Comparison of ENCODE assay signal across 11 mouse cellular contexts in the genomic region with DNA sequence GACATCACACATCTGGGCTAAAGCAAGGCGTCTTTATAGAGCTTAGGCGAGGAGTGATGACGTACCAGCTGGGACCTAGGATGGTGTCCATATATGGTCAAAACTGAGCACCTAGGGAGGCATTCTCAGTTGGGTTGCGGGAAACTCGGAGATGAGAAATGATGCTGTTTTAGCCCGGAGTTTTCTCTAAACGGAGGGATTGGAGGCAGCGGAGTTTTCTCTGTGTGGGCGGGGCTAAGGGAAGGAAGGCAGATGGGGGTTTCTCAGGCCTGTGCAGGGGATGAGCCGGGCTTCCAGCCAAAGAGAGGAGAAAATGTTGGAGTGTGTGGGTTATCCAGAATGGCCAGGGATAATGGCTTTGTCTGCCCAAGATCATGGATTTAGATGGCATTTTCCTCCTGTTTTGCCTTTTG.
DNase-seq lines count a peak whose midpoint lies in the region; ATAC-seq lines count a peak whose summit lies in the region.
"Had no signal": no experiment of that assay in that cellular context is flagged by ENCODE, and none has a peak within 500 bp of the region (broad histone marks: within the 10 kb centered on the region; RNA-seq: fewer than 3 reads in every experiment).

No protein-coding gene starts in this region.

- 62% methylated on average over 10 of the region's 10 CpGs for WGBS in forebrain, embryonic 16.5 days
- 60% methylated on average over 10 of the region's 10 CpGs for WGBS in forebrain, embryonic 15.5 days
- WGBS in midbrain, embryonic 11.5 days: 68% methylated on average over 10 of the region's 10 CpGs
- WGBS in midbrain, embryonic 10.5 days: 71% methylated on average over 10 of the region's 10 CpGs
- 35% methylated on average over 10 of the region's 10 CpGs for WGBS in intestine, embryonic 16.5 days

- no peak overlapping the region for H3K4me3 ChIP-seq in forebrain, embryonic 16.5 days (replicated peaks; ENCODE audit: low read length)
- H3K4me3 ChIP-seq in forebrain, embryonic 15.5 days: no peak overlapping the region
- H3K4me3 ChIP-seq in midbrain, embryonic 11.5 days (ENCODE audit: low read depth, low read length): no peak overlapping the region
- no peak overlapping the region for H3K4me3 ChIP-seq in midbrain, embryonic 10.5 days
- no peak overlapping the region for H3K4me3 ChIP-seq in intestine, embryonic 16.5 days (ENCODE audit: low read length)
- H3K4me3 ChIP-seq: forebrain, embryonic 12.5 days had no signal

- H3K27ac ChIP-seq in forebrain, embryonic 16.5 days (ENCODE audit: low read length): no peak overlapping the region
- H3K27ac ChIP-seq in forebrain, embryonic 15.5 days (replicated peaks): no peak overlapping the region
- no peak overlapping the region for H3K27ac ChIP-seq in midbrain, embryonic 11.5 days (ENCODE audit: low read depth, low read length)
- H3K27ac ChIP-seq in midbrain, embryonic 10.5 days (replicated peaks): no peak overlapping the region
- peak overlapping the region; percentile 36; the same call in 1 of the 2 replicates for H3K27ac ChIP-seq in intestine, embryonic 16.5 days (ENCODE audit: low read length)
- H3K27ac ChIP-seq: forebrain, embryonic 12.5 days had no signal

- no peak overlapping the region for H3K4me2 ChIP-seq in forebrain, embryonic 16.5 days (ENCODE audit: low read length)
- H3K4me2 ChIP-seq in forebrain, embryonic 15.5 days (replicated peaks): no peak overlapping the region
- H3K4me2 ChIP-seq in midbrain, embryonic 11.5 days: no peak overlapping the region
- no peak overlapping the region for H3K4me2 ChIP-seq in intestine, embryonic 16.5 days (ENCODE audit: low read depth, low read length)
- H3K4me2 ChIP-seq: forebrain, embryonic 12.5 days had no signal

- H3K27me3 ChIP-seq in forebrain, embryonic 16.5 days (replicated peaks; ENCODE audit: control insufficient read depth, insufficient read depth, low read length): no peaks in the 10 kb centered on the region
- H3K27me3 ChIP-seq in forebrain, embryonic 15.5 days: no peaks in the 10 kb centered on the region
- H3K27me3 ChIP-seq in midbrain, embryonic 11.5 days (ENCODE audit: control insufficient read depth, insufficient read depth, low read length): no peaks in the 10 kb centered on the region
- no peaks in the 10 kb centered on the region for H3K27me3 ChIP-seq in midbrain, embryonic 10.5 days (ENCODE audit: low read depth, poor library complexity, severe bottlenecking)
- H3K27me3 ChIP-seq in intestine, embryonic 16.5 days (replicated peaks; ENCODE audit: control insufficient read depth, insufficient read depth, low read length): no peaks in the 10 kb centered on the region
- H3K27me3 ChIP-seq: forebrain, embryonic 12.5 days had no signal

- H3K4me1 ChIP-seq in forebrain, embryonic 16.5 days (replicated peaks; ENCODE audit: control insufficient read depth, insufficient read depth, low read length): peaks cover 11% of the 10 kb centered on the region
- peaks cover 12% of the 10 kb centered on the region; the same call in 1 of the 2 replicates for H3K4me1 ChIP-seq in forebrain, embryonic 15.5 days
- peaks cover 2% of the 10 kb centered on the region; the same call in 1 of the 2 replicates for H3K4me1 ChIP-seq in midbrain, embryonic 11.5 days (ENCODE audit: control insufficient read depth, insufficient read depth, low read length)
- peaks cover 11% of the 10 kb centered on the region for H3K4me1 ChIP-seq in midbrain, embryonic 10.5 days
- no peaks in the 10 kb centered on the region for H3K4me1 ChIP-seq in intestine, embryonic 16.5 days (ENCODE audit: control insufficient read depth, insufficient read depth, low read length)

- H3K9ac ChIP-seq in forebrain, embryonic 16.5 days (replicated peaks; ENCODE audit: low read depth, low read length): no peak overlapping the region
- H3K9ac ChIP-seq in forebrain, embryonic 15.5 days (replicated peaks): no peak overlapping the region
- H3K9ac ChIP-seq in midbrain, embryonic 11.5 days (ENCODE audit: low read length): no peak overlapping the region
- H3K9ac ChIP-seq in intestine, embryonic 16.5 days (ENCODE audit: low read depth, low read length): no peak overlapping the region
- H3K9ac ChIP-seq: forebrain, embryonic 12.5 days had no signal

- 0 out of 2 replicates have a peak, but pooled peaks have one; percentile 36 for ATAC-seq in forebrain, embryonic 16.5 days
- ATAC-seq in forebrain, embryonic 15.5 days (replicated peaks): no peak
- ATAC-seq in midbrain, embryonic 11.5 days (ENCODE audit: low FRiP score): no peak
- ATAC-seq in intestine, embryonic 16.5 days: peak; percentile 44

- H3K36me3 ChIP-seq in forebrain, embryonic 16.5 days (ENCODE audit: control insufficient read depth, insufficient read depth): no peaks in the 10 kb centered on the region
- H3K36me3 ChIP-seq in forebrain, embryonic 15.5 days: no peaks in the 10 kb centered on the region
- H3K36me3 ChIP-seq in midbrain, embryonic 11.5 days (ENCODE audit: control insufficient read depth, insufficient read depth, low read length): no peaks in the 10 kb centered on the region
- no peaks in the 10 kb centered on the region for H3K36me3 ChIP-seq in midbrain, embryonic 10.5 days
- no peaks in the 10 kb centered on the region for H3K36me3 ChIP-seq in intestine, embryonic 16.5 days (ENCODE audit: control insufficient read depth, insufficient read depth, low read length)
- H3K36me3 ChIP-seq: forebrain, embryonic 12.5 days had no signal

- no peaks in the 10 kb centered on the region for H3K9me3 ChIP-seq in forebrain, embryonic 16.5 days (ENCODE audit: control insufficient read depth, low read length)
- no peaks in the 10 kb centered on the region for H3K9me3 ChIP-seq in forebrain, embryonic 15.5 days
- H3K9me3 ChIP-seq in midbrain, embryonic 11.5 days (ENCODE audit: control insufficient read depth, low read length): no peaks in the 10 kb centered on the region
- H3K9me3 ChIP-seq in midbrain, embryonic 10.5 days (replicated peaks): no peaks in the 10 kb centered on the region
- H3K9me3 ChIP-seq in intestine, embryonic 16.5 days (ENCODE audit: control insufficient read depth, low read length): no peaks in the 10 kb centered on the region
- H3K9me3 ChIP-seq: forebrain, embryonic 12.5 days had no signal

- peak; percentile 76 for DNase-seq in midbrain, embryonic 11.5 days (ENCODE audit: low spot score, missing footprints)
- DNase-seq in midbrain, embryonic 10.5 days (ENCODE audit: low spot score): no peak
- DNase-seq in right cerebral cortex, postnatal 4 days: peak; percentile 11
- DNase-seq in yolk sac, embryonic 10.5 days (ENCODE audit: low spot score): no peak
- no peak for DNase-seq in thymus, postnatal 4 days
- DNase-seq: cerebellum, adult 9-11 months; heart, postnatal 36 days had no signal

Comparison
In these comparisons a context has a peak if more than half of its experiments do, and no peak if none do; other contexts are left out.
1. ATAC-seq: peak in forebrain, embryonic 16.5 days (single experiment) and intestine, embryonic 16.5 days (single experiment); none in forebrain, embryonic 15.5 days (single experiment) and midbrain, embryonic 11.5 days (single experiment).
2. DNase-seq: peak in midbrain, embryonic 11.5 days (single experiment) and right cerebral cortex, postnatal 4 days (single experiment); none in midbrain, embryonic 10.5 days (single experiment), yolk sac, embryonic 10.5 days (single experiment) and thymus, postnatal 4 days (single experiment).